Comparison of ENCODE assay signal across 15 mouse cellular contexts in the genomic region with DNA sequence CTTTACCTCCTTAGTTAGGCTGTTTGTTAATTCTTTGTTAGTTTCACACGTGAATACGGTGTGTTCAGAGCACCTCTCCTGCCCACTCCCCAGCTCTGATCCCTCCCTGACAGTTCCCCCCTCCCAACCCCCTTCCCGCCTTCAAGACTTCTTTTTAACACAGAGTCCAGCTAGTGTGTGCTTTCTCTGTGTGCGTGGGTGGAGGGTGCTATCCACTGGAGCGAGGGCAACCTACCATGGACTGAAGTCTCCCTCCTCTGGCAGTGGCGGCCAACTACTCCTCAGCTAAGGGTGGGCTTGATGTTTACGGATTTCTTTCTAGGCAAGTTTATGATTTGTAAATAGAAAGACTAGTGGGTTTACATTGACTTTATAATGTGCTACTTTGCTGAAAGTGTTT. TPM values are rescaled to one million over a fixed set of nuclear protein-coding genes. Genes with fewer than 3 reads are reported as not detected.
DNase-seq lines count a peak whose midpoint lies in the region; ATAC-seq and TF ChIP-seq lines count a peak whose summit lies in the region.
"Had no signal": no experiment of that assay in that cellular context is flagged by ENCODE, and none has a peak within 500 bp of the region (broad histone marks: within the 10 kb centered on the region; RNA-seq: fewer than 3 reads in every experiment).

No protein-coding gene starts in this region.

- no peak overlapping the region for H3K4me3 ChIP-seq in kidney, embryonic 14.5 days (ENCODE audit: low read length)
- H3K4me3 ChIP-seq in bone marrow, adult 2 months (replicated peaks; ENCODE audit: control insufficient read depth, low read depth, low read length): peak overlapping the region; percentile 61
- H3K4me3 ChIP-seq in neural tube, embryonic 15.5 days (replicated peaks): no peak overlapping the region
- H3K4me3 ChIP-seq: embryonic facial prominence, embryonic 10.5 days; forebrain, embryonic 15.5 days; heart, embryonic 12.5 days; neural tube, embryonic 12.5 days had no signal

- no peaks in the 10 kb centered on the region for H3K4me1 ChIP-seq in kidney, embryonic 14.5 days (ENCODE audit: control insufficient read depth, insufficient read depth, low read length)
- H3K4me1 ChIP-seq in bone marrow, adult 2 months (ENCODE audit: control insufficient read depth, insufficient read depth, low read length): peaks cover 7% of the 10 kb centered on the region; the same call in 1 of the 2 replicates
- H3K4me1 ChIP-seq in neural tube, embryonic 15.5 days: no peaks in the 10 kb centered on the region
- H3K4me1 ChIP-seq: embryonic facial prominence, embryonic 10.5 days; forebrain, embryonic 15.5 days; heart, embryonic 12.5 days; neural tube, embryonic 12.5 days had no signal

- peak; percentile 81 for TF ChIP-seq CTCF in bone marrow, adult 2 months (IDR thresholded peaks at IDR 0.05; ENCODE audit: control insufficient read depth, insufficient read depth, low read length)

- H3K27ac ChIP-seq in kidney, embryonic 14.5 days (ENCODE audit: low read depth, low read length): no peak overlapping the region
- peak overlapping the region; percentile 84 for H3K27ac ChIP-seq in bone marrow, adult 2 months (ENCODE audit: control insufficient read depth, insufficient read depth, low read depth, low read length, poor library complexity)
- no peak overlapping the region for H3K27ac ChIP-seq in neural tube, embryonic 15.5 days (replicated peaks)
- H3K27ac ChIP-seq: embryonic facial prominence, embryonic 10.5 days; forebrain, embryonic 15.5 days; hindbrain, postnatal 0 days; neural tube, embryonic 12.5 days had no signal

- DNase-seq in kidney, postnatal 36 days: no peak
- DNase-seq in 416B (ENCODE audit: low read depth): peak; percentile 81
- peak; percentile 57 to 59 for DNase-seq in natural killer cell, adult 2 months (ENCODE audit: low spot score in 2 of 2)
- DNase-seq in adrenal gland, postnatal 25 days: no peak
- no peak for DNase-seq in Muller cell, postnatal 12 days (ENCODE audit: inconsistent ontology term)
- DNase-seq: lung, postnatal 10 days; right cerebral cortex, postnatal 4 days had no signal

- H3K4me2 ChIP-seq in kidney, embryonic 14.5 days (replicated peaks; ENCODE audit: low read depth, low read length): no peak overlapping the region
- no peak overlapping the region for H3K4me2 ChIP-seq in neural tube, embryonic 15.5 days
- H3K4me2 ChIP-seq: forebrain, embryonic 15.5 days; heart, embryonic 12.5 days; neural tube, embryonic 12.5 days had no signal

- H3K36me3 ChIP-seq in kidney, embryonic 14.5 days (ENCODE audit: control insufficient read depth, insufficient read depth, low read length): peaks cover 32% of the 10 kb centered on the region
- H3K36me3 ChIP-seq in neural tube, embryonic 15.5 days: peaks cover 66% of the 10 kb centered on the region

- WGBS in kidney, embryonic 14.5 days: 71% methylated on average over 7 of the region's 7 CpGs
- WGBS in bone marrow, adult 2 months: 6% methylated on average over 7 of the region's 7 CpGs
- WGBS in neural tube, embryonic 15.5 days: 86% methylated on average over 7 of the region's 7 CpGs

- 0 out of 2 replicates have a peak, but pooled peaks have one; percentile 66 for ATAC-seq in kidney, embryonic 14.5 days (ENCODE audit: low FRiP score, low TSS enrichment)
- no peak for ATAC-seq in neural tube, embryonic 15.5 days (ENCODE audit: low FRiP score)
- ATAC-seq: forebrain, embryonic 15.5 days; hindbrain, postnatal 0 days had no signal

- H3K9me3 ChIP-seq in kidney, embryonic 14.5 days (ENCODE audit: control insufficient read depth, low read length): peaks cover 4% of the 10 kb centered on the region; the same call in 1 of the 2 replicates
- no peaks in the 10 kb centered on the region for H3K9me3 ChIP-seq in neural tube, embryonic 15.5 days (replicated peaks)
- H3K9me3 ChIP-seq: forebrain, embryonic 15.5 days; neural tube, embryonic 12.5 days had no signal

- no peak for TF ChIP-seq POLR2A in bone marrow, adult 2 months (IDR thresholded peaks at IDR 0.05; ENCODE audit: borderline replicate concordance, control insufficient read depth, low read depth, low read length)

- H3K27me3 ChIP-seq in kidney, embryonic 14.5 days (ENCODE audit: control insufficient read depth, insufficient read depth, low read length): no peaks in the 10 kb centered on the region
- H3K27me3 ChIP-seq in neural tube, embryonic 15.5 days (replicated peaks): no peaks in the 10 kb centered on the region
- H3K27me3 ChIP-seq: forebrain, embryonic 15.5 days; heart, embryonic 12.5 days; neural tube, embryonic 12.5 days had no signal

- no peak overlapping the region for H3K9ac ChIP-seq in kidney, embryonic 14.5 days (ENCODE audit: low read depth, low read length)
- H3K9ac ChIP-seq in neural tube, embryonic 15.5 days (replicated peaks): no peak overlapping the region
- H3K9ac ChIP-seq: forebrain, embryonic 15.5 days; heart, embryonic 12.5 days; neural tube, embryonic 12.5 days had no signal

RNA-seq across cellular contexts. Expression of gene Cep19, which starts 8.6 kb away (rescaled TPM):
- 39.7 and 43.8 TPM in 2 replicates for polyA plus RNA-seq in kidney, embryonic 14.5 days (2014; fragmentation: Nextera tagmentation; extraction: Ambion mirVana)
- polyA plus RNA-seq in bone marrow, adult 2 months (2011; ENCODE audit: insufficient read depth, insufficient read length, low replicate concordance, missing spikeins): 4.5 and 11.3 TPM in 2 replicates
- total RNA-seq in adrenal gland, postnatal 25 days (2021): 13.5 and 15.7 TPM in 2 replicates
- polyA plus RNA-seq in neural tube, embryonic 15.5 days (2015; fragmentation: Nextera tagmentation; extraction: Ambion mirVana): 48.0 and 50.4 TPM in 2 replicates

RNA-seq across cellular contexts. Expression of gene Pigx, which starts 8.6 kb away (rescaled TPM):
- 147 and 155 TPM in 2 replicates for polyA plus RNA-seq in kidney, embryonic 14.5 days (2014; fragmentation: Nextera tagmentation; extraction: Ambion mirVana)
- 11.1 and 35.7 TPM in 2 replicates for polyA plus RNA-seq in bone marrow, adult 2 months (2011; ENCODE audit: insufficient read depth, insufficient read length, low replicate concordance, missing spikeins)
- total RNA-seq in adrenal gland, postnatal 25 days (2021): 29.8 and 33.6 TPM in 2 replicates
- polyA plus RNA-seq in neural tube, embryonic 15.5 days (2015; fragmentation: Nextera tagmentation; extraction: Ambion mirVana): 93.0 and 95.2 TPM in 2 replicates

RNA-seq across cellular contexts. Expression of gene Pak2, which starts 29.0 kb away (rescaled TPM):
- 30.3 and 42.0 TPM in 2 replicates for polyA plus RNA-seq in kidney, embryonic 14.5 days (2014; fragmentation: Nextera tagmentation; extraction: Ambion mirVana)
- 12.7 and 25.2 TPM in 2 replicates for polyA plus RNA-seq in bone marrow, adult 2 months (2011; ENCODE audit: insufficient read depth, insufficient read length, low replicate concordance, missing spikeins)
- 57.0 and 59.5 TPM in 2 replicates for total RNA-seq in adrenal gland, postnatal 25 days (2021)
- polyA plus RNA-seq in neural tube, embryonic 15.5 days (2015; fragmentation: Nextera tagmentation; extraction: Ambion mirVana): 23.1 and 26.7 TPM in 2 replicates

RNA-seq across cellular contexts. Expression of gene Nrros, which starts 57.2 kb away (rescaled TPM):
- polyA plus RNA-seq in kidney, embryonic 14.5 days (2014; fragmentation: Nextera tagmentation; extraction: Ambion mirVana): 14.4 and 18.7 TPM in 2 replicates
- 22.6 and 50.5 TPM in 2 replicates for polyA plus RNA-seq in bone marrow, adult 2 months (2011; ENCODE audit: insufficient read depth, insufficient read length, low replicate concordance, missing spikeins)
- total RNA-seq in adrenal gland, postnatal 25 days (2021): 6.1 and 8.9 TPM in 2 replicates
- polyA plus RNA-seq in neural tube, embryonic 15.5 days (2015; fragmentation: Nextera tagmentation; extraction: Ambion mirVana): 6.6 and 22.3 TPM in 2 replicates

Comparison
In these comparisons a context has a peak if more than half of its experiments do, and no peak if none do; other contexts are left out.
1. DNase-seq: peak in 416B (single experiment) and natural killer cell, adult 2 months (2 of 2); none in kidney, postnatal 36 days (0 of 2), adrenal gland, postnatal 25 days (single experiment) and Muller cell, postnatal 12 days (single experiment).